Mouse (Mus musculus) liver, embryonic 16.5 days (tissue): ENCODE data around the gene Pm20d1. TPM values are rescaled to one million over a fixed set of nuclear protein-coding genes. Genes with fewer than 3 reads are reported as not detected.

Experiments used
- ATAC-seq: fragments of 200-750 bp; cut with Nextera tagmentation; 2 replicates; pipeline ENCODE4 v1.8.0; 2017; ENCODE audit warnings: low read depth, mild to moderate bottlenecking, moderate number of reproducible peaks, moderate library complexity
- H3K27ac ChIP-seq: fragments of 300-500 bp; sonication (generic); 2 replicates; pipeline ENCODE4 v1.5.1; 2014; ENCODE audit warnings: mild to moderate bottlenecking, low read length
- H3K27me3 ChIP-seq: fragments of 300-500 bp; sonication (generic); 2 replicates; pipeline ENCODE4 v1.6.1; 2014; ENCODE audit warnings: low read depth, low read length, mixed read lengths; ENCODE audit not compliant: control insufficient read depth, insufficient read depth
- H3K36me3 ChIP-seq: fragments of 300-500 bp; sonication (generic); 2 replicates; pipeline ENCODE4 v1.6.1; 2014; ENCODE audit warnings: mild to moderate bottlenecking; ENCODE audit not compliant: control insufficient read depth, insufficient read depth
- H3K4me1 ChIP-seq: fragments of 300-500 bp; sonication (generic); 2 replicates; pipeline ENCODE4 v1.6.1; 2014; ENCODE audit warnings: low read depth, low read length, mixed read lengths; ENCODE audit not compliant: control insufficient read depth
- H3K4me2 ChIP-seq: fragments of 300-500 bp; sonication (generic); 2 replicates; pipeline ENCODE4 v1.6.1; 2014; ENCODE audit warnings: low read depth, low read length, mixed read lengths
- H3K4me3 ChIP-seq: fragments of 300-500 bp; sonication (generic); 2 replicates; pipeline ENCODE4 v1.5.1; 2014; ENCODE audit warnings: low read depth, mild to moderate bottlenecking, low read length
- H3K9ac ChIP-seq: fragments of 300-500 bp; sonication (generic); 2 replicates; pipeline ENCODE4 v1.6.1; 2014; ENCODE audit warnings: low read depth, low read length
- H3K9me3 ChIP-seq: fragments of 300-500 bp; sonication (generic); replicated peaks from 2 replicates; pipeline ENCODE4 v1.6.1; 2016; ENCODE audit warnings: low read length; ENCODE audit not compliant: control insufficient read depth
- WGBS: fragments of 180-500 bp; shearing (Covaris S2); extraction: QIAGEN DNeasy Blood & Tissue Kit; methylation state at CpG from one replicate; pipeline ENCODE4 v1.1.7; 2014; ENCODE audit not compliant: insufficient replicate concordance; 5-methylcytosine and 5-hydroxymethylcytosine counted together
- polyA plus RNA-seq: library from polyadenylated mRNA; unstranded; fragments of >200 nt; fragmentation: Nextera tagmentation; extraction: Ambion mirVana; gene quantifications from 2 replicates; pipeline ENCODE4 v1.2.1, GENCODE M21; 2015

The Pm20d1 gene
- polyA plus RNA-seq, 1 experiment from 2014 or later, result 6.4 TPM

DNA sequence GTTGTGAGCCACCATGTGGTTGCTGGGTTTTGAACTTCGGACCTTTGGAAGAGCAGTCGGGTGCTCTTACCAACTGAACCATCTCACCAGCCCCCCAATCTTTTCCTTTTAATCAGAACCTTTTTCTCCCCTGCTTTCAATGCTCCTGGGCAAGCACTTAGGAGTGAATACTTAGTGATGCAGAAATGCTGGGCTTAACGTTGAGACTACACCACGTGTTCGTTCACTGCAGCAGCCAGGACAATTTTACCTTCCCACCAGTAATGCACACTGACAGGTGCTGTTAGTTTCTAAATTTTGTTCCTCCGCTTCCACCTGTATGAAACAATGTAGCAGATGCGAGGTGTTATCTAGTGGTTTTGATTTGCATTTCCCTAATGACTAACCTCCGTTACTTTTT, 25.1 kb downstream of the Pm20d1 start:
- Histone ChIP-seq H3K9me3 (no peaks in the 10 kb centered on the region), H3K9ac (no peak overlapping the region), H3K36me3 (no peaks in the 10 kb centered on the region), H3K4me1 (peaks cover 4% of the 10 kb centered on the region; the same call in 1 of the 2 replicates), H3K4me3 (no peak overlapping the region), H3K27me3 (no peaks in the 10 kb centered on the region), H3K4me2 (no peak overlapping the region), H3K27ac (no peak overlapping the region)
- no peak for ATAC-seq
- 64% methylated on average over 8 of the region's 8 CpGs for WGBS

DNA sequence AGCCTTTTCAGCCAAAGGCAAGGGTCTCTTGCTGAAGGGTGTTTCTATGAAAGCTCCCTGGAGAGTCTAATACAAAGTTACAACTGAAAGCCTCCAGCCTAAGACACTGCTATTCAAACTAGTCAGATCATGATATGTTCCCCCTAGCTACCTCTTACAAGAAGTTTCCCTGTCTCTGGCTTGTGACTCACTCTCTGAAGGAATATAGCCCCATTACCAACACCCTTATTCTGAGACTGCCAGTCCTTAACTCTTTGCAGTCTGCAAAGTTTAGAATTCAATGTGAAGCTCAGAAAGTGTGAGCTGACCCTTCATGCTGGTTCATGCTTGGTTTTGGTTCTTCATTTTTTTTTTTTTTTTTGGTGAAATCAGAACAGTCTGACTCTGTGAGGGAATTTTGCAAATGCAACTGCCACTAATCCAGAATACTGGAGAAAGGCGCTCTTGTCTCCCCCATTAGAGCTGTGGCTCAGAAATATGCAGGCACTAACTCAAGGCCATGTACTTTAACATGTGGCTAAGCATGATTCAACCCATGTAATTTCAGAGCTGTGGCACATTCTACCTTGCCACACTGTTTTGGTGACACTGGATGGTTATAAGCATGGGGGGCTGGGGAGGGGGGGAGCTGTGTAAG, 25.8 kb downstream of the Pm20d1 start:
- no peak overlapping the region for H3K4me3 ChIP-seq
- no peak overlapping the region for H3K27ac ChIP-seq
- H3K36me3 ChIP-seq, result no peaks in the 10 kb centered on the region
- no peaks in the 10 kb centered on the region for H3K27me3 ChIP-seq
- H3K9ac ChIP-seq, result no peak overlapping the region
- H3K4me1 ChIP-seq, result peaks cover 5% of the 10 kb centered on the region; the same call in 1 of the 2 replicates
- ATAC-seq, result no peak
- WGBS, result 74% methylated on average over 1 of the region's 1 CpGs
- no peaks in the 10 kb centered on the region for H3K9me3 ChIP-seq
- no peak overlapping the region for H3K4me2 ChIP-seq

DNA sequence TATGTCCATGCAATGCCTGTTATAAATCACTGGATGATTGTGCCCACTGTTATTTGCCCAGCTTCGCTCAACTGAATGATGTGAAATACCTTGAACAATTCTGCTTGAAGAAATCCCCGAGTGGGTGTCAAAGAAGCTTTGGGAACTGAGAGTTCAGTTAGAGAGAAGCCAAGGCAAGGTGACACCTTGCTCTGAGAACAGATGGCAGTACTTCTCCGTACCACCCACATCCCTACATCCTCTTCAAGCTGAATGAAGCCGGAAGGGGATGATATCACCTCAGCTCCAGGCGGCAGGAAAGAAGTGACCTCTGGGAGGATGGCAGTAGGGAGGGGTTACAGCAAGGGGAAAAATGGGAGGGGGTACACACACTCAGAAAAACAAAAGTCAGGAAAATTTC, 26.4 kb downstream of the Pm20d1 start:
- H3K9ac ChIP-seq, result no peak overlapping the region
- H3K4me3 ChIP-seq, result no peak overlapping the region
- H3K27ac ChIP-seq, result no peak overlapping the region
- H3K27me3 ChIP-seq, result no peaks in the 10 kb centered on the region
- no peaks in the 10 kb centered on the region for H3K36me3 ChIP-seq
- no peak for ATAC-seq
- H3K4me1 ChIP-seq, result peaks cover 8% of the 10 kb centered on the region
- H3K9me3 ChIP-seq, result no peaks in the 10 kb centered on the region
- WGBS, result 36% methylated on average over 5 of the region's 5 CpGs
- H3K4me2 ChIP-seq, result no peak overlapping the region

DNA sequence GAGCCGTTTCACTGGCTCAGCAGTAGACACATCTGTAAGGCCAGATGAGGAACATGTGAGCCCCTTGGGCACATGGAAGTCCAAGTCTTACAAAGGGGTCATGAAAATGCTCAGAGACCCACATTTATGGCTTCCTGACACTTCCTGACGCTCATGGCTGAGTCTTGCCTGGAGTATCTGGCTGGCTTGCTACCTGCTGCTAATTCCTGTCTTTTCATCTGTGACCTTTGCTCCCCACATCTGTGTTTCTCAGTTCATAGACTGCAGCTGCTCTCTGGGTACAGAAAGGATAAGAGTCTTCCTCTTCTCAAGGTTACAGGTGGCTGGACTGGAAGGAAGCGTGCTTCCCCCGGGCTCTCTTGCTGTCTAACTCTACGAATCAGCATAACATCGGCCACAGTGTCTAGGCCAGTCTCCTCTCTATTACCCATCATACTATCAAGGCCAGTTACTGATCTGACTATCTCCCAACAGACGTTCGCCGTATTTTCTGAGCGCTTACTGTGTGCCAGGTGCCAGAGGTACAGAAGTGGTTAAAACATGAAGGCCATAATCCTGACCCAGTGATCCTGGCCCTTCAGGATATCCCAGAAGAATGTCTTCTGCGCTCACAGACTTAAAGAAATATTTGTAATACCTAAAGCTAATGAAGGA, 27.5 kb downstream of the Pm20d1 start:
- no peak for ATAC-seq
- Histone ChIP-seq H3K36me3 (no peaks in the 10 kb centered on the region), H3K9ac (no peak overlapping the region), H3K27ac (no peak overlapping the region), H3K4me3 (no peak overlapping the region), H3K4me1 (peaks cover 10% of the 10 kb centered on the region), H3K27me3 (no peaks in the 10 kb centered on the region), H3K4me2 (no peak overlapping the region), H3K9me3 (no peaks in the 10 kb centered on the region)
- 63% methylated on average over 11 of the region's 11 CpGs for WGBS

DNA sequence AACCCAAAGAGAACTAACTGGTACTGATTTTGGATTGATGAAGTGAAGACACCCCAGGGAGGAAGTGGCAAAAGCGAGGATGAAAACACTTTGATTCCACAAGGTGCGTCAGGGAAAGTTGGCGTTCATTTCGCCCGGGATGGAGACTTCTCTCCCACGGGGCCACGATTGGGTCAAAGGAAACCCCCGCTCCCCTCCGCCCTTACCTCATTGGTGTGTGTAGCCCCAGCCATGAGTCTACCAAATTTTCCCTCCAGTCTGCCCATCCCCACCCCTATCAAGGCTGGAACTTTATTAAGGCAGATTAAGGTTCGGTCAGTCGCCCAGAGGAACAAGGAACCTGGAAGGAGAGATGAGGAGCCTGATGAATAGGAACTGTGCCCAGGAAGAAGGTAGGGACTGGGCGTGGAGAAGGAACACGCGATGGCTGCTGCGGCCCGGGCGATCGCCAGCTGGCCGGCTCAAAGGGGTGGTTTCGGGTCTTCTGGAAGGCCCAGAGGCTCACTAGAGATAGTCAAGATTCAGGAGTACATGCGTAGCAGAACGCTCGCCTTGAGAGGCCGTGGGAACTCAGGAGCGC, 30.1 kb downstream of the Pm20d1 start, which contains the start of gene Slc41a1:
Gene Slc41a1 (plus strand): TSS at position 287 of the 580 bp plus-strand sequence.
- 4% methylated on average over 25 of the region's 25 CpGs for WGBS
- peak within 1 kb of the TSS; percentile 70 for H3K9ac ChIP-seq
- peak within 1 kb of the TSS; percentile 94 for H3K4me2 ChIP-seq
- peak; percentile 30 for ATAC-seq
- H3K4me3 ChIP-seq, result peak within 1 kb of the TSS; percentile 66
- H3K9me3 ChIP-seq, result no peaks in the 10 kb centered on the region
- no peaks in the 10 kb centered on the region for H3K36me3 ChIP-seq
- peaks cover 10% of the 10 kb centered on the region for H3K4me1 ChIP-seq
- H3K27me3 ChIP-seq, result no peaks in the 10 kb centered on the region
- no peak within 1 kb of the TSS for H3K27ac ChIP-seq

DNA sequence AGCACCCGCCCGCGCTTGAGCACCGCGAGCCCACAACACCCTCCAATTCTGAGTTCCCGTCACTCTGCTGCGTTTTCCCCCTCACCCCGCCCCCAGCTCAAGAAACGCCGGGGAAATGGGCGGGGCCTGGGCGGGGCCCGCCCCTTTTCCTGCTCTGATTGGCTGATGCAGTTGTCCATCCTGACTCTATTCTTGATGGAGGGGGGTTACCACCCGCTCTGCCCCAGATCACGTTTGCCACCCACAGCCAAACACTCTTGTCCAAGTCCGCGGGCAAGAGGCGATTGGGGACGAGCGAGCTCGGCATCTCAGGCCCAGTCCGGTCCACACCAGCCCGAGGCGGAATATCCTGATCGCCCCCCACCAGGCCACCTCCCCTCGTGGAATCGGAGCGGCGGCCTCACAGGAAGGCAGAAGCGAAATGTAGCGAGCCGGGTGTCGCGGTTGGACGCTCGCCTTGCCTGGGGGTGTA, 30.6 kb downstream of the Pm20d1 start:
- Histone ChIP-seq H3K9ac (peak overlapping the region; percentile 70), H3K4me2 (peak overlapping the region; percentile 94), H3K4me3 (peak overlapping the region; percentile 66), H3K36me3 (no peaks in the 10 kb centered on the region), H3K27me3 (no peaks in the 10 kb centered on the region), H3K4me1 (peaks cover 10% of the 10 kb centered on the region), H3K9me3 (no peaks in the 10 kb centered on the region), H3K27ac (no peak overlapping the region)
- ATAC-seq, result peak; percentile 91
- WGBS, result 0% methylated on average over 36 of the region's 36 CpGs

DNA sequence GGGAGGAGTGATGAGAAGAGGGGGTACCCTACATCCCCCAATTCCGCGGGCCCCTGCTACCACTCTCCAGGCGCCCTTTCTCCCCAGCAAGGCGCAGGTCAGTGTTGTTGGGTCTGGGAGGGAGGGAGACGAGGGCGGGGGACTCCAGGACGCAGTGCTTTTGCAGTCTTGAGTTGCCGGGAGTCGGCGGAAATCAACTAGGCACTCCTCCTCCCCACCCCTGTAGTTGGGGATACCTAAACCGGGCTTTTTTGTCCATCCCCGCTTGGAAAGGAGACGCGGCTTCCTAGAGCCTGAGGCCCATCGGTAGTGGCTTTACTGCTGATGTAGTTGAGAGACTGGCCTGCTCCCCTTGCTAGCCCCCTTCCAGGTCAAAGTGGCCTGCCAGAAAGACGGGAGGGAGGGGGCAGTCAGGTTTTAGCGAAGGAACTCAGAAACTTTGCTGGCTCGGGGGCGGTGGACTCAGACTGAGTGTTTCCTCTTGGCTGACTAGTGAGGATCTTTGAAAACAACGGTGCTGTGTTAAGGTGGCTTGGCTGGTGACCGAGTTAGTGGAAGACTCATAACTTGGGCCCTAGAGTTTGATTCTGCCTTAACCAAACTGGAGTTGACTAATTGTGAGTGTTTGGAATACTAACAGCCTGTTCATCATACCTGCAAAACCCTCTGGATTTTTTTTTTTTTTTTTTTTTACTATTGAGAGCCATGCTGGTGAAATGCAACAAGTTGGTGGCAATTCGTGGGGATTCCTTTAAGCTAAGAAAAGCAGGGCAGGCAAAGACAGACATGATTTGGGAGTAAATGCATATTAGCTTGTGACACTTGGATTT, 31.3 kb downstream of the Pm20d1 start:
- Histone ChIP-seq H3K9ac (peak overlapping the region; percentile 56), H3K27ac (no peak overlapping the region), H3K4me1 (peaks cover 10% of the 10 kb centered on the region), H3K4me2 (peak overlapping the region; percentile 94), H3K4me3 (peak overlapping the region; percentile 66), H3K36me3 (no peaks in the 10 kb centered on the region), H3K9me3 (no peaks in the 10 kb centered on the region), H3K27me3 (no peaks in the 10 kb centered on the region)
- ATAC-seq, result peak; percentile 50
- 3% methylated on average over 22 of the region's 22 CpGs for WGBS

DNA sequence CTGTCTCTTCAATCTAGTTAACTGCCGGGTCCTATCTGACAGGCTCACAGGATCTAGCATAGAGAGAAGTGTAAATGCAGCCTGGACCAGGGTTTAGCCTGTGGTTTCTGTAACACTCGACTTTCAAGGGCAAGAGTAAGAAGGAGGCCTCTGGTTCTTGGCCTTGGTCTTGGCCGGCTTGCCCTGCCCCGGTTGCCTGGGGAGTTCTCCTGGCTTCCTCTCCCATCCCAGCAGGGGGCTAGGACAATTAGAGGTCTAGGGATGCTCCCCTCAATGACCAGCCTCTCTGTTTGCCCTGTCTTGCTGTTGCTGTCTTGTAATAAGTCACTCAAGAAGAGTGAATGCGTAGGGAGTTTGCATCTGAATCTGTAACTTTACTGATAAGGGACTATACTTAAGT, 32.1 kb downstream of the Pm20d1 start:
- Histone ChIP-seq H3K4me2 (no peak overlapping the region), H3K9ac (no peak overlapping the region), H3K9me3 (no peaks in the 10 kb centered on the region), H3K27ac (no peak overlapping the region), H3K27me3 (no peaks in the 10 kb centered on the region), H3K4me3 (no peak overlapping the region), H3K4me1 (peaks cover 10% of the 10 kb centered on the region), H3K36me3 (no peaks in the 10 kb centered on the region)
- no peak for ATAC-seq
- 34% methylated on average over 5 of the region's 5 CpGs for WGBS
